Mouse (Mus musculus) kidney, embryonic 15.5 days (tissue): Measurements from ENCODE around the gene Cmpk1. TPM values are rescaled to one million over a fixed set of nuclear protein-coding genes. Genes with fewer than 3 reads are reported as not detected.

ENCODE experiments used
- ATAC-seq: fragments of 200-750 bp; cut with Nextera tagmentation; replicated peaks from 2 replicates; pipeline ENCODE4 v1.8.0; 2017; ENCODE audit warnings: moderate TSS enrichment; ENCODE audit not compliant: low FRiP score
- H3K27ac ChIP-seq: fragments of 300-500 bp; sonication (generic); 2 replicates; pipeline ENCODE4 v1.5.1; 2015; ENCODE audit warnings: mild to moderate bottlenecking, inconsistent platforms
- H3K27me3 ChIP-seq: fragments of 300-500 bp; sonication (generic); 2 replicates; pipeline ENCODE4 v1.6.1; 2015; ENCODE audit warnings: inconsistent platforms
- H3K36me3 ChIP-seq: fragments of 300-500 bp; sonication (generic); 2 replicates; pipeline ENCODE4 v1.6.1; 2015; ENCODE audit warnings: inconsistent platforms
- H3K4me1 ChIP-seq: fragments of 300-500 bp; sonication (generic); 2 replicates; pipeline ENCODE4 v1.6.1; 2015; ENCODE audit warnings: inconsistent platforms
- H3K4me2 ChIP-seq: fragments of 300-500 bp; sonication (generic); 2 replicates; pipeline ENCODE4 v1.6.1; 2015; ENCODE audit warnings: moderate library complexity, mild to moderate bottlenecking, inconsistent platforms
- H3K4me3 ChIP-seq: fragments of 300-500 bp; sonication (generic); replicated peaks from 2 replicates; pipeline ENCODE4 v1.5.1; 2015; ENCODE audit warnings: mild to moderate bottlenecking, inconsistent platforms
- H3K9ac ChIP-seq: fragments of 300-500 bp; sonication (generic); 2 replicates; pipeline ENCODE4 v1.6.1; 2015; ENCODE audit warnings: mild to moderate bottlenecking, inconsistent platforms
- H3K9me3 ChIP-seq: fragments of 300-500 bp; sonication (generic); replicated peaks from 2 replicates; pipeline ENCODE4 v1.6.1; 2016; ENCODE audit warnings: inconsistent platforms
- WGBS: fragments of 180-500 bp; shearing (Covaris S2); methylation state at CpG from one replicate; pipeline ENCODE4 v1.1.7; 2015; ENCODE audit warnings: mixed read lengths; 5-methylcytosine and 5-hydroxymethylcytosine counted together
- polyA plus RNA-seq: library from polyadenylated mRNA; unstranded; fragments of >200 nt; fragmentation: Nextera tagmentation; extraction: Ambion mirVana; gene quantifications from 2 replicates; pipeline ENCODE4 v1.2.1, GENCODE M21; 2015

The Cmpk1 gene
- polyA plus RNA-seq, 1 experiment from 2014 or later, result 91.9 TPM

GRCm38 (mm10) chr4:114942112-114942511 is 44.9 kb downstream of the Cmpk1 start:
- Histone ChIP-seq H3K9me3 (no peaks in the 10 kb centered on the region), H3K4me1 (peaks cover 12% of the 10 kb centered on the region), H3K27ac (no peak overlapping the region), H3K4me3 (no peak overlapping the region), H3K27me3 (peaks cover 34% of the 10 kb centered on the region), H3K9ac (no peak overlapping the region), H3K4me2 (no peak overlapping the region), H3K36me3 (no peaks in the 10 kb centered on the region)
- 43% methylated on average over 4 of the region's 4 CpGs for WGBS
- ATAC-seq, result 0 out of 2 replicates have a peak, but pooled peaks have one; percentile 33

- no peak for ATAC-seq
- WGBS, result 56% methylated on average over 4 of the region's 4 CpGs
- H3K4me1 ChIP-seq, result peaks cover 12% of the 10 kb centered on the region
Measured at GRCm38 (mm10) chr4:114941311-114941710, 45.7 kb downstream of the Cmpk1 start.

GRCm38 (mm10) chr4:114938248-114938647 is 48.8 kb downstream of the Cmpk1 start:
- WGBS, result 39% methylated on average over 3 of the region's 3 CpGs
- H3K4me2 ChIP-seq, result no peak overlapping the region
- peaks cover 12% of the 10 kb centered on the region for H3K4me1 ChIP-seq
- H3K9ac ChIP-seq, result no peak overlapping the region
- H3K27ac ChIP-seq, result no peak overlapping the region
- H3K9me3 ChIP-seq, result no peaks in the 10 kb centered on the region
- ATAC-seq, result no peak
- no peak overlapping the region for H3K4me3 ChIP-seq
- peaks cover 25% of the 10 kb centered on the region for H3K27me3 ChIP-seq
- no peaks in the 10 kb centered on the region for H3K36me3 ChIP-seq

More at GRCm38 (mm10) chr4:114941311-114941710, 45.7 kb downstream of the Cmpk1 start:
- Histone ChIP-seq H3K9me3 (no peaks in the 10 kb centered on the region), H3K36me3 (no peaks in the 10 kb centered on the region), H3K4me3 (no peak overlapping the region), H3K27ac (no peak overlapping the region), H3K9ac (no peak overlapping the region), H3K27me3 (peaks cover 28% of the 10 kb centered on the region), H3K4me2 (no peak overlapping the region)

GRCm38 (mm10) chr4:114937459-114938047 is 49.5 kb downstream of the Cmpk1 start:
- WGBS, result 69% methylated on average over 4 of the region's 4 CpGs
- H3K4me1 ChIP-seq, result peaks cover 10% of the 10 kb centered on the region
- no peaks in the 10 kb centered on the region for H3K36me3 ChIP-seq
- H3K9me3 ChIP-seq, result no peaks in the 10 kb centered on the region
- H3K4me2 ChIP-seq, result no peak overlapping the region
- ATAC-seq, result no peak
- no peak overlapping the region for H3K4me3 ChIP-seq
- no peak overlapping the region for H3K9ac ChIP-seq
- no peak overlapping the region for H3K27ac ChIP-seq
- peaks cover 30% of the 10 kb centered on the region for H3K27me3 ChIP-seq

GRCm38 (mm10) chr4:114934188-114934587 is 52.9 kb downstream of the Cmpk1 start:
- no peaks in the 10 kb centered on the region for H3K36me3 ChIP-seq
- ATAC-seq, result no peak
- WGBS, result 86% methylated on average over 6 of the region's 6 CpGs

GRCm38 (mm10) chr4:114932747-114933146 is 54.3 kb downstream of the Cmpk1 start:
- no peaks in the 10 kb centered on the region for H3K4me1 ChIP-seq
- H3K36me3 ChIP-seq, result no peaks in the 10 kb centered on the region
- no peak overlapping the region for H3K4me3 ChIP-seq
- H3K9ac ChIP-seq, result no peak overlapping the region
- 90% methylated on average over 4 of the region's 4 CpGs for WGBS
- H3K27me3 ChIP-seq, result peaks cover 54% of the 10 kb centered on the region
- no peaks in the 10 kb centered on the region for H3K9me3 ChIP-seq
- ATAC-seq, result no peak
- no peak overlapping the region for H3K4me2 ChIP-seq
- H3K27ac ChIP-seq, result no peak overlapping the region

More at GRCm38 (mm10) chr4:114934188-114934587, 52.9 kb downstream of the Cmpk1 start:
- H3K4me3 ChIP-seq, result no peak overlapping the region
- no peaks in the 10 kb centered on the region for H3K4me1 ChIP-seq
- H3K9ac ChIP-seq, result no peak overlapping the region
- H3K4me2 ChIP-seq, result no peak overlapping the region
- peaks cover 53% of the 10 kb centered on the region for H3K27me3 ChIP-seq
- no peak overlapping the region for H3K27ac ChIP-seq
- no peaks in the 10 kb centered on the region for H3K9me3 ChIP-seq

- peaks cover 79% of the 10 kb centered on the region for H3K27me3 ChIP-seq
- no peaks in the 10 kb centered on the region for H3K9me3 ChIP-seq
- 32% methylated on average over 15 of the region's 15 CpGs for WGBS
- no peak overlapping the region for H3K4me3 ChIP-seq
- H3K9ac ChIP-seq, result no peak overlapping the region
- peaks cover 18% of the 10 kb centered on the region for H3K4me1 ChIP-seq
- no peak overlapping the region for H3K27ac ChIP-seq
- ATAC-seq, result no peak
- H3K36me3 ChIP-seq, result no peaks in the 10 kb centered on the region
- no peak overlapping the region for H3K4me2 ChIP-seq
Measured at GRCm38 (mm10) chr4:114929155-114929554, 57.9 kb downstream of the Cmpk1 start.

- Histone ChIP-seq H3K27ac (no peak within 1 kb of the TSS), H3K4me3 (peak within 1 kb of the TSS; percentile 52), H3K4me1 (peaks cover 18% of the 10 kb centered on the region), H3K27me3 (peaks cover 82% of the 10 kb centered on the region), H3K4me2 (peak within 1 kb of the TSS; percentile 91), H3K9me3 (no peaks in the 10 kb centered on the region), H3K9ac (peak within 1 kb of the TSS; percentile 48), H3K36me3 (no peaks in the 10 kb centered on the region)
- ATAC-seq, result no peak
- WGBS, result 1% methylated on average over 23 of the region's 25 CpGs
Measured at GRCm38 (mm10) chr4:114925917-114926312, 61.1 kb downstream of the Cmpk1 start, which contains the start of gene Foxe3. Foxe3 (minus strand) TSS chr4:114926013.

- H3K9me3 ChIP-seq, result no peaks in the 10 kb centered on the region
- H3K4me3 ChIP-seq, result peak overlapping the region; percentile 52
- peaks cover 80% of the 10 kb centered on the region for H3K27me3 ChIP-seq
- WGBS, result under 1% methylated on average over 100 of the region's 125 CpGs
- no peak overlapping the region for H3K27ac ChIP-seq
- peaks cover 18% of the 10 kb centered on the region for H3K4me1 ChIP-seq
- peak overlapping the region; percentile 91 for H3K4me2 ChIP-seq
- peak; percentile 59 for ATAC-seq
- H3K36me3 ChIP-seq, result no peaks in the 10 kb centered on the region
- H3K9ac ChIP-seq, result peak overlapping the region; percentile 48
Measured at GRCm38 (mm10) chr4:114924971-114925916, 61.8 kb downstream of the Cmpk1 start.

- H3K4me1 ChIP-seq, result peaks cover 19% of the 10 kb centered on the region
- no peaks in the 10 kb centered on the region for H3K9me3 ChIP-seq
- no peak overlapping the region for H3K4me2 ChIP-seq
- no peak overlapping the region for H3K27ac ChIP-seq
- ATAC-seq, result no peak
- WGBS, result 50% methylated on average over 2 of the region's 2 CpGs
- peaks cover 3% of the 10 kb centered on the region; the same call in 1 of the 2 replicates for H3K36me3 ChIP-seq
- no peak overlapping the region for H3K9ac ChIP-seq
- peaks cover 64% of the 10 kb centered on the region for H3K27me3 ChIP-seq
- H3K4me3 ChIP-seq, result no peak overlapping the region
Measured at GRCm38 (mm10) chr4:114917091-114917490, 70.0 kb downstream of the Cmpk1 start.

- 63% methylated on average over 4 of the region's 4 CpGs for WGBS
- Histone ChIP-seq H3K9me3 (no peaks in the 10 kb centered on the region), H3K4me1 (peaks cover 26% of the 10 kb centered on the region), H3K4me3 (no peak overlapping the region), H3K4me2 (no peak overlapping the region), H3K9ac (no peak overlapping the region), H3K27me3 (peaks cover 65% of the 10 kb centered on the region), H3K27ac (no peak overlapping the region), H3K36me3 (peaks cover 3% of the 10 kb centered on the region; the same call in 1 of the 2 replicates)
- no peak for ATAC-seq
Measured at GRCm38 (mm10) chr4:114916056-114916455, 71.0 kb downstream of the Cmpk1 start.

- Histone ChIP-seq H3K27ac (no peak overlapping the region), H3K4me3 (no peak overlapping the region), H3K4me1 (peaks cover 48% of the 10 kb centered on the region), H3K27me3 (peaks cover 74% of the 10 kb centered on the region), H3K36me3 (no peaks in the 10 kb centered on the region), H3K9me3 (no peaks in the 10 kb centered on the region), H3K4me2 (peak overlapping the region; percentile 47; the same call in 1 of the 2 replicates), H3K9ac (no peak overlapping the region)
- WGBS, result 6% methylated on average over 13 of the region's 13 CpGs
- ATAC-seq, result no peak
Measured at GRCm38 (mm10) chr4:114913594-114913962, 73.5 kb downstream of the Cmpk1 start.
